Mouse (Mus musculus) hindbrain, embryonic 14.5 days (tissue): Measurements from ENCODE around the gene Brcc3. TPM values are rescaled to one million over a fixed set of nuclear protein-coding genes. Genes with fewer than 3 reads are reported as not detected.
"Not testable (repeated sequence)": the region's sequence is repeated elsewhere in the genome, so short reads cannot be mapped to it uniquely, and the experiment has no call there.

Source experiments
- ATAC-seq: fragments of 200-750 bp; cut with Nextera tagmentation; 2 replicates; pipeline ENCODE4 v1.8.0; 2017; ENCODE audit warnings: moderate number of reproducible peaks, mild to moderate bottlenecking, moderate TSS enrichment, moderate library complexity; ENCODE audit not compliant: low FRiP score
- DNase-seq: peaks from one replicate; pipeline ENCODE4 v3.0.0-alpha.2; 2015; ENCODE audit warnings: low spot score
- H3K27ac ChIP-seq: fragments of 300-500 bp; sonication (generic); 2 replicates; pipeline ENCODE4 v1.5.1; 2014; ENCODE audit warnings: mild to moderate bottlenecking, moderate library complexity
- H3K27me3 ChIP-seq: fragments of 300-500 bp; sonication (generic); 2 replicates; pipeline ENCODE4 v1.6.1; 2014; ENCODE audit warnings: mild to moderate bottlenecking, low read length, mixed read lengths; ENCODE audit not compliant: control insufficient read depth, insufficient read depth
- H3K36me3 ChIP-seq: fragments of 300-500 bp; sonication (generic); replicated peaks from 2 replicates; pipeline ENCODE4 v1.6.1; 2014; ENCODE audit not compliant: control insufficient read depth, insufficient read depth
- H3K4me1 ChIP-seq: fragments of 300-500 bp; sonication (generic); replicated peaks from 2 replicates; pipeline ENCODE4 v1.6.1; 2014; ENCODE audit warnings: antibody characterized with exemption, low read length, mixed read lengths; ENCODE audit not compliant: control insufficient read depth, insufficient read depth
- H3K4me2 ChIP-seq: fragments of 300-500 bp; sonication (generic); replicated peaks from 2 replicates; pipeline ENCODE4 v1.6.1; 2014; ENCODE audit warnings: mild to moderate bottlenecking, moderate library complexity
- H3K4me3 ChIP-seq: fragments of 300-500 bp; sonication (generic); replicated peaks from 2 replicates; pipeline ENCODE4 v1.5.1; 2014; ENCODE audit warnings: mild to moderate bottlenecking, low read length
- H3K9ac ChIP-seq: fragments of 300-500 bp; sonication (generic); 2 replicates; pipeline ENCODE4 v1.6.1; 2014
- H3K9me3 ChIP-seq: fragments of 300-500 bp; sonication (generic); 2 replicates; pipeline ENCODE4 v1.6.1; 2016; ENCODE audit warnings: low read length; ENCODE audit not compliant: control insufficient read depth
- WGBS: fragments of 180-500 bp; shearing (Covaris S2); extraction: QIAGEN DNeasy Blood & Tissue Kit; methylation state at CpG from one replicate; pipeline ENCODE4 v1.1.7; 2014; 5-methylcytosine and 5-hydroxymethylcytosine counted together
- polyA plus RNA-seq: library from polyadenylated mRNA; unstranded; fragments of >200 nt; fragmentation: Nextera tagmentation; extraction: Ambion mirVana; gene quantifications from 2 replicates; pipeline ENCODE4 v1.2.1, GENCODE M21; 2014

Brcc3 gene
- polyA plus RNA-seq, 1 experiment from 2014 or later, result 39.2 TPM

DNA sequence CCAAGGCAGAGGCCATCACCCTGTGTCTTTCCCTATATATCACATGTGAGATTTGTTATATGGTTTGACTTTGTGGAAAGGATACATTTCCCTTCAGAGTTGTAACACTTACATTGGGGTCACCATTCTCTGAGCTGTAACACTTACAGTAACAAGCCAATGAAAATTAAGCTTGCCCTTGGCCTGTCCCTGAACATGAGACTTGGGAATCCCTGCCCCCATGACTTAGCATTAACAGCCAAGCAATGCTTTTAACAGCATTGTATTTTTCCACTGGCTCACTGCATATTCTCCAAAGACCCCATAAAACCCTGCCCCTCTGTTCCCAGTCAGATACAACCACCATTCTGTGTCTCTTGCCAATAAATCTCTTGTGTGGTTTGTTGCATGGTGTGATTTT is 13.1 kb upstream of the Brcc3 start:
- no peak overlapping the region for H3K4me2 ChIP-seq
- H3K27ac ChIP-seq, result no peak overlapping the region
- ATAC-seq (no peak), DNase-seq (no peak)
- no peaks in the 10 kb centered on the region for H3K4me1 ChIP-seq
- no peak overlapping the region for H3K9ac ChIP-seq
- no peak overlapping the region for H3K4me3 ChIP-seq
- 0 out of 2 replicates have a peak, but pooled peaks cover 8% of the 10 kb centered on the region for H3K36me3 ChIP-seq
- no peaks in the 10 kb centered on the region for H3K27me3 ChIP-seq
- H3K9me3 ChIP-seq, result no peaks in the 10 kb centered on the region

DNA sequence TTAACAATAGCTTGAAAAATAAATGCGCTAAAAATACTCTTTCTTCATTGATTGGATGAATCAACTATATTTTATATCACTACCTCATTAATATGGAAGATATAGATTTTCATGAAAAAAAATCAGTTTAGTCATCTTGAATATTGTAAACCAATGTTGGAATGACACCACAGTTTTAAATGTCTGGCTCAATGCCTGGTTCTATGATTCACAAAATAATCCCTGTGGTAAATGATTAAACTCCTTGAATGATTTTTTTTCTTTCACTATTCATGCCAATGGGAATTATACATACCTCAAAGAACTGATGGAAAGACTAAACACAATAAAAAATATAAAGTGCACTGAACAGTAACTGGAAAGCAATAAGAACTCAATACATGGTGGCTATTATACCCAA is 6.7 kb upstream of the Brcc3 start:
- Histone ChIP-seq H3K4me1 (peaks cover 3% of the 10 kb centered on the region; the same call in 1 of the 2 replicates), H3K4me3 (no peak overlapping the region), H3K27ac (no peak overlapping the region), H3K36me3 (no peaks in the 10 kb centered on the region; the same call in 1 of the 2 replicates), H3K27me3 (no peaks in the 10 kb centered on the region), H3K4me2 (no peak overlapping the region), H3K9ac (no peak overlapping the region), H3K9me3 (no peaks in the 10 kb centered on the region)
- ATAC-seq, result no peak
- DNase-seq, result no peak
- WGBS, result 89% methylated on average over 1 of the region's 1 CpGs

DNA sequence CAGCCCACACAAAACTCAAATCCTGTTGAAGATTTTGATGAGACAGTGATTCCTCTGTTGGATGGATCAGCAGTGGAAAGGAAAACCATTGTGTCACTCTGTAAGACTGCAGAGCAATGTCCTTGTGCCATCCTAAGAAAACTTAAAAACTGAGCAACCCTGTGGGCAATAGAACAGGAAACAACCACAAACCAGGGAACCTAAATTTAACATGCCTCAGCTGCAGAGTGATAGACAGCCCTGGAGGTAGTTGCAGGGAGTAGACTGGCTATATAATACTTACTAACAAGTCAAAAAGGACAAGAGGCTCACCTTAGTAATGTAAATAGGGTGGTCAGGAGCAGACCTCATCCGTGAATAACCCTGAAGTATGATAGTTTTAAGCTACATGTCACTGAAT is 38.2 kb downstream of the Brcc3 start:
- Histone ChIP-seq H3K27me3 (no peaks in the 10 kb centered on the region), H3K36me3 (peaks cover 21% of the 10 kb centered on the region; the same call in 1 of the 2 replicates), H3K27ac (no peak overlapping the region), H3K9ac (no peak overlapping the region), H3K4me3 (no peak overlapping the region), H3K4me1 (no peaks in the 10 kb centered on the region), H3K9me3 (no peaks in the 10 kb centered on the region), H3K4me2 (no peak overlapping the region)
- WGBS, result 87% methylated on average over 1 of the region's 1 CpGs
- no peak for DNase-seq
- ATAC-seq, result no peak

DNA sequence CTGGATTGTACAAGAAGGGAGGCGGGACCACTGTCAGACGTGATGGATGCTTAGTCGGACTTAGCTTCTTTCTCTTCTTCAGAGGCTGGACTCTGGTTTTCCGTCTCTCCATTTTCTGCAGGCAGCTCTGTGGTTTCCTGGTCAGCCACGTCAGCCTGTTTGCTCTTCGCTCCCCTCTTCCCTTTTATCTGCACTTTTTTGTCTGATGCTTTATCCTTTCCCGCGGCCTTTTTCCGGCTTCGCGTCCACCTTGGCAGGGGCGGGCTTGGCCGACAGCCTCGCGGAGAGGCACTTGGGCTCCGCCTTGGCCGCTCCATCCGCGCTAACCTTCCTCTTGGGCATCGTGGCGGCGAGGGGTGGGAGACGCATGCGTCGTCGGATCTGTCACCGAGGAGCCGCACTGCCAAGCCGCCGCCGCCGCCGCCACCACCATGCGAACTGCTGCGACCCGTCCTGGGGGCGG is 58.8 kb downstream of the Brcc3 start:
- Histone ChIP-seq H3K4me2 (peak overlapping the region; percentile 44), H3K4me3 (peak overlapping the region; percentile 32), H3K27ac (peak overlapping the region; percentile 72)
- peak; percentile 57 for DNase-seq
- H3K9ac ChIP-seq, H3K9me3 ChIP-seq, H3K27me3 ChIP-seq, H3K4me1 ChIP-seq, H3K36me3 ChIP-seq: not testable (repeated sequence)
- 18% methylated on average over 37 of the region's 37 CpGs for WGBS
- peak; percentile 94 for ATAC-seq

DNA sequence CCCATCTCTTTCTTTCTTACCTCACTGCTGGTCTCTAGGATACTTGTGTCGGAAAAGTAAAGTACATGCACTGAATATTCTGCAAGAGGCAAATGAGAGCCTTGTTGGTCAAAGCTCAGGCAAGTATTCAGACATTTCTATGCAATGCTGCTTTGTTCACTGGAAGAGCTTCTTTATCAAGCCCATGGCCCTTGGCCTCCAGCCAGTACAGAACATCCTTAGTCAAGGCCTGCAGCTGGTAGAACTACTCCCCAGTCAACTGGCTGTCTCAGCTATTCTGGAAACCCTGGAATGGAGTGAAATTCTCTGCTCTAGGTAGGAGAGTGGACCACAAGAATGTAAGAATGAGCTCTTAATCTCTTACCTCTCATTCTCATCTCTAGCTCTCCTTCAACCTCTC is 73.5 kb downstream of the Brcc3 start:
- Histone ChIP-seq H3K4me3 (no peak overlapping the region), H3K9me3 (no peaks in the 10 kb centered on the region), H3K9ac (no peak overlapping the region), H3K4me2 (no peak overlapping the region), H3K27me3 (no peaks in the 10 kb centered on the region), H3K27ac (no peak overlapping the region), H3K4me1 (no peaks in the 10 kb centered on the region), H3K36me3 (no peaks in the 10 kb centered on the region)
- WGBS, result 86% methylated on average over 1 of the region's 1 CpGs
- DNase-seq (no peak), ATAC-seq (no peak)

Other genes starting within 250 kb of the Brcc3 start
- gene Fundc2, start 34.2 kb upstream of the Brcc3 start, polyA plus RNA-seq, result 37.4 and 42.3 TPM in 2 replicates
- 2.4 and 2.8 TPM in 2 replicates for gene F8, start 34.0 kb upstream of the Brcc3 start, polyA plus RNA-seq
- gene Cmc4, start within 50 bp of the Brcc3 start, polyA plus RNA-seq, result 22.8 and 29.4 TPM in 2 replicates
- 6.2 and 6.5 TPM in 2 replicates for gene Mtcp1, start within 50 bp of the Brcc3 start, polyA plus RNA-seq
- gene Vbp1, start 97.7 kb downstream of the Brcc3 start, polyA plus RNA-seq, result 340 and 346 TPM in 2 replicates
- 18.3 and 20.9 TPM in 2 replicates for gene Rab39b, start 161.6 kb downstream of the Brcc3 start, polyA plus RNA-seq